Mouse (Mus musculus) midbrain, embryonic 13.5 days (tissue): ENCODE results near the gene Ubr2. TPM values are rescaled to one million over a fixed set of nuclear protein-coding genes. Genes with fewer than 3 reads are reported as not detected.

Experiments
- ATAC-seq: fragments of 200-750 bp; cut with Nextera tagmentation; 2 replicates; pipeline ENCODE4 v1.8.0; 2017; ENCODE audit warnings: mild to moderate bottlenecking, moderate TSS enrichment, moderate library complexity
- H3K27ac ChIP-seq: fragments of 300-500 bp; sonication (generic); 2 replicates; pipeline ENCODE4 v1.5.1; 2015; ENCODE audit warnings: inconsistent platforms, mild to moderate bottlenecking, moderate library complexity
- H3K27me3 ChIP-seq: fragments of 300-500 bp; sonication (generic); 2 replicates; pipeline ENCODE4 v1.6.1; 2015; ENCODE audit warnings: mild to moderate bottlenecking, inconsistent platforms
- H3K36me3 ChIP-seq: fragments of 300-500 bp; sonication (generic); 2 replicates; pipeline ENCODE4 v1.6.1; 2015; ENCODE audit warnings: mild to moderate bottlenecking, inconsistent platforms
- H3K4me1 ChIP-seq: fragments of 300-500 bp; sonication (generic); replicated peaks from 2 replicates; pipeline ENCODE4 v1.6.1; 2015; ENCODE audit warnings: inconsistent platforms
- H3K4me2 ChIP-seq: fragments of 300-500 bp; sonication (generic); replicated peaks from 2 replicates; pipeline ENCODE4 v1.6.1; 2015; ENCODE audit warnings: moderate library complexity, mild to moderate bottlenecking, inconsistent platforms
- H3K4me3 ChIP-seq: fragments of 300-500 bp; sonication (generic); replicated peaks from 2 replicates; pipeline ENCODE4 v1.5.1; 2015; ENCODE audit warnings: mild to moderate bottlenecking, inconsistent platforms
- H3K9ac ChIP-seq: fragments of 300-500 bp; sonication (generic); replicated peaks from 2 replicates; pipeline ENCODE4 v1.6.1; 2015; ENCODE audit warnings: mild to moderate bottlenecking, inconsistent platforms
- H3K9me3 ChIP-seq: fragments of 300-500 bp; sonication (generic); 2 replicates; pipeline ENCODE4 v1.6.1; 2016; ENCODE audit warnings: mild to moderate bottlenecking, inconsistent platforms
- WGBS: fragments of 180-500 bp; shearing (Covaris S2); methylation state at CpG from one replicate; pipeline ENCODE4 v1.1.7; 2015; 5-methylcytosine and 5-hydroxymethylcytosine counted together
- polyA plus RNA-seq: library from polyadenylated mRNA; unstranded; fragments of >200 nt; fragmentation: Nextera tagmentation; extraction: Ambion mirVana; gene quantifications from 2 replicates; pipeline ENCODE4 v1.2.1, GENCODE M21; 2015

The Ubr2 gene
- polyA plus RNA-seq, 1 experiment from 2014 or later, result 18.0 TPM

DNA sequence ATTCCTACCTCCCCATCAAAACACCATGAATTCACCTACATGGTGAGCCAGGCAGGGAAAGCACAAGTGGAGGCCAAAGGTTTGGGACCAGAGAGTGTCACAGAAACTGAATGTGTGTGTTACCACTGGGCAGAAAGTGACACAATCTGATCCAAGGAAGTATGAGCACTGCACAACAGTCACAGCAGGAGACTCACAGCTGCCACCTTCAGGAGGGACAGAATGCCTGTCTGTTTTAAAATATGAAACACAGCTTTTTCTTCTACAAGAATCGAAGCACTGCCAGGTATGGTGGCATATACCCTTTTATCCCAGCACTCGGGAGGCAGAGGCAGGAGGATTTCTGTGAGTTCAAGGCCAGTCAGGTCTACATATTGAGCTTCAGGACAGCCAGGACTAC is 52.3 kb downstream of the Ubr2 start:
- Histone ChIP-seq H3K9me3 (no peaks in the 10 kb centered on the region), H3K9ac (no peak overlapping the region), H3K4me2 (no peak overlapping the region), H3K4me3 (no peak overlapping the region), H3K27me3 (no peaks in the 10 kb centered on the region), H3K27ac (no peak overlapping the region), H3K36me3 (peaks cover 96% of the 10 kb centered on the region), H3K4me1 (no peaks in the 10 kb centered on the region)
- WGBS, result 92% methylated on average over 2 of the region's 2 CpGs
- no peak for ATAC-seq

DNA sequence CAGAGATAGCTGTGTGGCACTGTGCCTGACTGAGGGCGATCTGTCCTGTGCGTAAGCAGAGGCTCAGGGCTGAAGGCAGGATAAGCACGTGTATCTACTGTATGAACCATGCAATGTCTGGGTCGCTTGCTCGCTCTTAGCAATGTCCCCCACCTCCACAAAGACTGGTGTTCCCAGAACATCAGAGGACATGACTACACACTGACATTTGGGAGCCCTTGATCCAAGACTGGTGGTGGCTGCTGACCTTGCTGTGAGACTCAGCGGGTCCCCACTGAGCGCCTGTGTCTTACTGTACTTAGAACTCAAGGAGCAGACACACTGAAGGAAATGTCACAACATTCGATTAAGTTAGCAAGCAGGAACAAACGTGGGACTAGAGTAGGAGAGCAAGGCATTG is 64.1 kb downstream of the Ubr2 start:
- Histone ChIP-seq H3K9me3 (no peaks in the 10 kb centered on the region), H3K9ac (no peak overlapping the region), H3K27me3 (no peaks in the 10 kb centered on the region), H3K27ac (no peak overlapping the region), H3K4me3 (no peak overlapping the region), H3K4me2 (no peak overlapping the region), H3K36me3 (peaks cover 85% of the 10 kb centered on the region), H3K4me1 (no peaks in the 10 kb centered on the region)
- no peak for ATAC-seq
- 94% methylated on average over 9 of the region's 9 CpGs for WGBS

DNA sequence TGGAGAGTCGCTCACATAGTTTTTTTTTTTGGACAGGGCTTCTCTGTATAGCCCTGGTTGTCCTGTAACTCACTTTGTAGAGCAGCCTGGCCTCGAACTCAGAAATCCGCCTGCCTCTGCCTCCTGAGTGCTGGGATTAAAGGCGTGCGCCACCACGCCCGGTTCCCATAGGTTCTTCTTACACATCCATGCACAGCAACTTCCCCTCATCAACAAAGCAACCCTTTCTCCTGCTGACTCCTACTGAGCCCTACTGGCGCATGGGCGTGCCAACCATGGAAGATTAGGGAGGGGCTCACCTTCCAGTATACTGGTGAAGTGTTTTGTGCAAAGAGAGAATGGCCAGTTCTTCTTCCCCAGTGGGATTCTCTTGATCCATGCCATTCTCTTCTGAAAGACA is 67.9 kb downstream of the Ubr2 start:
- H3K36me3 ChIP-seq, result peaks cover 99% of the 10 kb centered on the region
- WGBS, result 94% methylated on average over 9 of the region's 9 CpGs
- no peak for ATAC-seq
- H3K9ac ChIP-seq, result no peak overlapping the region
- no peak overlapping the region for H3K4me3 ChIP-seq
- H3K4me1 ChIP-seq, result no peaks in the 10 kb centered on the region
- no peak overlapping the region for H3K4me2 ChIP-seq
- H3K27me3 ChIP-seq, result no peaks in the 10 kb centered on the region
- H3K27ac ChIP-seq, result no peak overlapping the region
- no peaks in the 10 kb centered on the region for H3K9me3 ChIP-seq

DNA sequence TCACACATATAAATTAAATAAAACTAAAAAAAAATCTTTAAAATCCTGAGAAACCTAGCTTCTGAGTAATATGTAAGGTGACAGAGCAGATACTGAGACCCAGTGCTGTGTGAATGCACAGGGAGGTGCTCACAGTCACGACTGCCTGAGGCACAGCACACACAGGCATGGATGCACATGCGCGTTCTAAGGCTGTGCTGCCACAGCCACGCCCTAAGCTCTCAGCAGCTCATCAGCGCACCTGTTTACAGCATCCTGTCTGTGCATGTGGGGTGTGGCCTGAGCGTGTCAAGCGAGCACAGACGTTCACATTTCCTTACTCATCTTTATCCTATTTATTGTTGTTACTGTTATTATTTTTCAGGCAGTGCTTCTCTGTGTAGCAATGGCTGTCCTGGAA is 69.9 kb downstream of the Ubr2 start:
- ATAC-seq, result no peak
- Histone ChIP-seq H3K9me3 (no peaks in the 10 kb centered on the region), H3K36me3 (peaks cover 99% of the 10 kb centered on the region), H3K27me3 (no peaks in the 10 kb centered on the region), H3K27ac (no peak overlapping the region), H3K4me1 (no peaks in the 10 kb centered on the region), H3K4me3 (no peak overlapping the region), H3K4me2 (no peak overlapping the region), H3K9ac (no peak overlapping the region)
- 94% methylated on average over 8 of the region's 8 CpGs for WGBS

DNA sequence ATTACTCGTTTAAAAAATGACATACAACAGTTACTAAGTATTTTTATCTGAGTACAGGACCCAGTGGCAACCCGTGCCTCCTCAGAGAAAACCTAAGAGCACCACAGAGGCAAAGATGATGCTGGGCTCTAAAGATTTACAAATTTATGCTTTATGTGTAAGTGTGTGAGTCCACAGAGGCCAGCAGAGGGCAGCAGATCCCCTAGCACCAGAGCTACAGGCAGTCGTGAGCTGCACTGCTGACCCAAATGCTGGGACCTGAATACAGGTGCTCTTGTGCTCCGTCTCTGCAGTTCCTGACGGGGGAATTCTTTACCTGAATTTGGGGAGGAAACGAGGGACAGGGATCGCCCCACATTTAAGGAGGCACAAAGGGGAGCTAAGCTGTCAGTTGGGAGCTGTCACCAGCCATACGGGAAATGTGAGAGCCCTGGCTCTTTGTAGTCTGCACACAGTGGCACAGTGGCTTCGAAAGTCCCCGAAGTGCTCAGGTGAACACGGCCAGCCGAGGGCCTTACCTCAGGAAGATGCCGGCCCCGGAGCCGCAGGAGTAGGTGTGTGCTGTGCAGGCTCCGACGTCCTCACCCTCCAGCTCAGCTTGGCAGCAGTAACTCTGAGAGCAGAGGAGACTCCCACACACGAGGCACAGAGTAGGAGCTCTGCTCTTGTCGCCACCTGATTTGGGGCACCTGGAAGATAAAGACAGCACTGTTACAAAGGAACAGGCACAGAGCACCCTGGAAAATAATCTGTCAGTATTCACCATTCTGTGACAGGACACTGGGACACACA is 76.6 kb downstream of the Ubr2 start:
- ATAC-seq, result no peak
- no peak overlapping the region for H3K4me3 ChIP-seq
- no peak overlapping the region for H3K9ac ChIP-seq
- no peaks in the 10 kb centered on the region for H3K27me3 ChIP-seq
- no peak overlapping the region for H3K27ac ChIP-seq
- H3K4me2 ChIP-seq, result no peak overlapping the region
- no peaks in the 10 kb centered on the region for H3K9me3 ChIP-seq
- peaks cover 99% of the 10 kb centered on the region for H3K36me3 ChIP-seq
- no peaks in the 10 kb centered on the region for H3K4me1 ChIP-seq
- 84% methylated on average over 19 of the region's 19 CpGs for WGBS

- Histone ChIP-seq H3K4me3 (no peak overlapping the region), H3K36me3 (peaks cover 98% of the 10 kb centered on the region), H3K27me3 (no peaks in the 10 kb centered on the region), H3K4me2 (no peak overlapping the region), H3K9ac (no peak overlapping the region), H3K27ac (no peak overlapping the region), H3K9me3 (no peaks in the 10 kb centered on the region), H3K4me1 (no peaks in the 10 kb centered on the region)
- 96% methylated on average over 5 of the region's 5 CpGs for WGBS
- ATAC-seq, result no peak
Observed at GRCm38 (mm10) chr17:46932961-46933360, 77.4 kb downstream of the Ubr2 start.

GRCm38 (mm10) chr17:46929897-46930296 is 80.5 kb downstream of the Ubr2 start:
- no peaks in the 10 kb centered on the region for H3K4me1 ChIP-seq
- H3K9me3 ChIP-seq, result no peaks in the 10 kb centered on the region
- no peak overlapping the region for H3K9ac ChIP-seq
- H3K36me3 ChIP-seq, result peaks cover 71% of the 10 kb centered on the region
- H3K4me2 ChIP-seq, result no peak overlapping the region
- no peak overlapping the region for H3K27ac ChIP-seq
- no peaks in the 10 kb centered on the region for H3K27me3 ChIP-seq
- no peak for ATAC-seq
- no peak overlapping the region for H3K4me3 ChIP-seq
- 95% methylated on average over 7 of the region's 7 CpGs for WGBS

GRCm38 (mm10) chr17:46929277-46929676 is 81.1 kb downstream of the Ubr2 start:
- WGBS, result 91% methylated on average over 12 of the region's 12 CpGs
- H3K4me3 ChIP-seq, result no peak overlapping the region

DNA sequence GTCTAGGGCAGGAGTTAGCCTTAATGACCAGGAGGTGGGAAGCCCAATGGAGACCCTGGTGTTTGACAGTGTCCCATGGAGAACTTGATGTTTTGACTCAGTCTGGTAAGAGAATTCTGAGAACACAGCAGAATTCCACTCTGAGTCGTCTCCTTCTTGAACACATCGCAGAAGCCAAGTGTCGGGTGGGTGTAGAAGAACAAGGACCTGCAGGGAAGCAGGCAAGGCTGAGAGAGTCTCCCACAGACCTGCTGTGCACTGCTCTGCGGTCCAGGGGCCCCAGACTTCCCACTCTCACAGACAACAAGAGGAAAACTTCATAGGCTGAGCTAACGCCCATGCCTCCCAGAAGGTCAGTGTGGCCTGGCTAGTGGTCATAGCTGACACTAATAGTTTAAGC is 82.6 kb downstream of the Ubr2 start:
- no peak overlapping the region for H3K27ac ChIP-seq
- H3K9me3 ChIP-seq, result no peaks in the 10 kb centered on the region
- H3K27me3 ChIP-seq, result no peaks in the 10 kb centered on the region
- no peak overlapping the region for H3K4me3 ChIP-seq
- WGBS, result 97% methylated on average over 5 of the region's 5 CpGs
- H3K4me1 ChIP-seq, result no peaks in the 10 kb centered on the region
- H3K9ac ChIP-seq, result no peak overlapping the region
- peaks cover 50% of the 10 kb centered on the region for H3K36me3 ChIP-seq
- no peak for ATAC-seq
- H3K4me2 ChIP-seq, result no peak overlapping the region

More at GRCm38 (mm10) chr17:46929277-46929676, 81.1 kb downstream of the Ubr2 start:
- Histone ChIP-seq H3K9me3 (no peaks in the 10 kb centered on the region), H3K4me2 (no peak overlapping the region), H3K9ac (no peak overlapping the region), H3K36me3 (peaks cover 65% of the 10 kb centered on the region), H3K4me1 (no peaks in the 10 kb centered on the region), H3K27me3 (no peaks in the 10 kb centered on the region), H3K27ac (no peak overlapping the region)
- ATAC-seq, result no peak

- no peak overlapping the region for H3K4me2 ChIP-seq
- no peak for ATAC-seq
- 77% methylated on average over 3 of the region's 3 CpGs for WGBS
- no peak overlapping the region for H3K4me3 ChIP-seq
- H3K4me1 ChIP-seq, result no peaks in the 10 kb centered on the region
- H3K9ac ChIP-seq, result no peak overlapping the region
- H3K36me3 ChIP-seq, result peaks cover 42% of the 10 kb centered on the region
- H3K27ac ChIP-seq, result no peak overlapping the region
- no peaks in the 10 kb centered on the region for H3K27me3 ChIP-seq
- no peaks in the 10 kb centered on the region for H3K9me3 ChIP-seq
Observed at GRCm38 (mm10) chr17:46926941-46927340, 83.4 kb downstream of the Ubr2 start.

- no peak for ATAC-seq
- H3K36me3 ChIP-seq, result peaks cover 34% of the 10 kb centered on the region
- H3K4me2 ChIP-seq, result no peak overlapping the region
- H3K4me3 ChIP-seq, result no peak overlapping the region
- H3K9me3 ChIP-seq, result no peaks in the 10 kb centered on the region
- H3K27me3 ChIP-seq, result no peaks in the 10 kb centered on the region
- H3K4me1 ChIP-seq, result no peaks in the 10 kb centered on the region
- no peak overlapping the region for H3K9ac ChIP-seq
- WGBS, result 23% methylated on average over 6 of the region's 6 CpGs
- H3K27ac ChIP-seq, result no peak overlapping the region
Observed at GRCm38 (mm10) chr17:46926192-46926591, 84.2 kb downstream of the Ubr2 start.

DNA sequence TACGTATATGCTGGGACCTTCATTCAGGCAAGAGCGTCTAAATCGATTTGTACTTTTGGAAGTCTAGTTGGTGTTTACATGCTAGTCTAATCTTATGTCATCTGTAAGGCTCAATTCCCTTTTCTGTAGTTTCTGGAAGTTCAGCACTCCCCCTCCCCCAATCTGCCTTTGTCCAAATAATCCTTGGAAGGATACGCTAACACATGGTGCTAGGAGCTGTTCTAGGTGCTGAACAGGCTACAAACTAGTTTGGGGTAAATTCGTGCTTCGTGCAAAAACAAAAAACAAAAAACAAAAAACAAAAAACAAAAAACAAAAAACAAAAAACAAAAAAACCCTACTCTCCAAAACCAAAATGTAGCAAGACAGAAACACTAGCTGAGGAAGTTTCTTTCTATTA is 89.5 kb downstream of the Ubr2 start:
- no peaks in the 10 kb centered on the region for H3K27me3 ChIP-seq
- H3K9ac ChIP-seq, result no peak overlapping the region
- H3K4me3 ChIP-seq, result no peak overlapping the region
- H3K36me3 ChIP-seq, result no peaks in the 10 kb centered on the region
- H3K4me2 ChIP-seq, result no peak overlapping the region
- no peak for ATAC-seq
- no peaks in the 10 kb centered on the region for H3K9me3 ChIP-seq
- 66% methylated on average over 6 of the region's 6 CpGs for WGBS
- no peak overlapping the region for H3K27ac ChIP-seq
- H3K4me1 ChIP-seq, result no peaks in the 10 kb centered on the region

DNA sequence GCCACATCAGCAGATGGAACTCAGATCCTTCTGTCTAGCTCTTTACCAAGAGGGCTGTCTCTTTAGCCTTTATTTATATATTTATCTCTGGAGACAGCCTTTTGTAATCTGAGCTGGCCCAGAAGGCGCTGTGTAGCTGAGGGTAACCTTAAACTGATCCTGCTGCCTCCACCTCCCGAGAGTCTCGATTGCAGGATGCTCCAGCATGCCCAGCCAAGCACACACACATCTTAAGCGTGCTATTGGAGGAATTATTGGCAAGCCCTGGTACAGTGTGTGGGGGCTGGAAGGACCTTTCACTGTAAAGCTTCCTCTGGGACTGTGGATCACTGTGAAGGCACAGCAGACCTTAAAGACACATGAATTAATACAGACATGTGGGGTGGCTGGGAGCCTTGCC is 91.4 kb downstream of the Ubr2 start:
- Histone ChIP-seq H3K27ac (no peak overlapping the region), H3K36me3 (no peaks in the 10 kb centered on the region), H3K4me1 (no peaks in the 10 kb centered on the region), H3K27me3 (no peaks in the 10 kb centered on the region), H3K9me3 (no peaks in the 10 kb centered on the region), H3K4me2 (no peak overlapping the region), H3K9ac (peak overlapping the region; percentile 32; the same call in 1 of the 2 replicates), H3K4me3 (no peak overlapping the region)
- no peak for ATAC-seq
- WGBS, result 49% methylated on average over 4 of the region's 4 CpGs
